Mouse (Mus musculus) liver, postnatal 0 days (tissue): Measurements from ENCODE around the gene Nucb1. TPM values are rescaled to one million over a fixed set of nuclear protein-coding genes. Genes with fewer than 3 reads are reported as not detected.
A peak's percentile ranks its signal among the peaks of the same experiment; 100 is the strongest.

ENCODE experiments used
- ATAC-seq: fragments of 200-750 bp; cut with Nextera tagmentation; 2 replicates; pipeline ENCODE4 v1.8.0; 2017; ENCODE audit warnings: mild to moderate bottlenecking, moderate library complexity
- DNase-seq: peaks from one replicate; pipeline ENCODE4 v3.0.0-alpha.2; 2016
- H3K27ac ChIP-seq: fragments of 300-500 bp; sonication (generic); 2 replicates; pipeline ENCODE4 v1.5.1; 2014; ENCODE audit warnings: antibody characterized with exemption, moderate library complexity, mild to moderate bottlenecking, low read depth
- H3K27me3 ChIP-seq: fragments of 300-500 bp; sonication (generic); 2 replicates; pipeline ENCODE4 v1.6.1; 2014; ENCODE audit warnings: low read length, control low read depth, mixed read lengths; ENCODE audit not compliant: insufficient read depth
- H3K36me3 ChIP-seq: fragments of 300-500 bp; sonication (generic); replicated peaks from 2 replicates; pipeline ENCODE4 v1.6.1; 2014; ENCODE audit warnings: mild to moderate bottlenecking, control low read depth, low read length, moderate library complexity, mixed read lengths; ENCODE audit not compliant: insufficient read depth
- H3K4me1 ChIP-seq: fragments of 300-500 bp; sonication (generic); 2 replicates; pipeline ENCODE4 v1.6.1; 2014; ENCODE audit warnings: antibody characterized with exemption, mild to moderate bottlenecking, control low read depth; ENCODE audit not compliant: insufficient read depth
- H3K4me2 ChIP-seq: fragments of 300-500 bp; sonication (generic); 2 replicates; pipeline ENCODE4 v1.6.1; 2014; ENCODE audit warnings: low read depth, mild to moderate bottlenecking, low read length, moderate library complexity, mixed read lengths
- H3K4me3 ChIP-seq: fragments of 300-500 bp; sonication (generic); 2 replicates; pipeline ENCODE4 v1.5.1; 2014; ENCODE audit warnings: low read depth, low read length
- H3K9ac ChIP-seq: fragments of 300-500 bp; sonication (generic); replicated peaks from 2 replicates; pipeline ENCODE4 v1.6.1; 2014; ENCODE audit warnings: mild to moderate bottlenecking, moderate library complexity
- H3K9me3 ChIP-seq: fragments of 300-500 bp; sonication (generic); 2 replicates; pipeline ENCODE4 v1.6.1; 2016; ENCODE audit warnings: mild to moderate bottlenecking, control low read depth, low read length, mixed read lengths
- CTCF ChIP-seq: sonication (generic); IDR thresholded peaks from 2 replicates; pipeline ENCODE4 v1.5.1; 2016; ENCODE audit warnings: antibody characterized with exemption, low read depth
- EP300 ChIP-seq: IDR thresholded peaks from 2 replicates; pipeline ENCODE4 v1.6.1; 2016; ENCODE audit warnings: antibody characterized with exemption, low read depth, mild to moderate bottlenecking
- WGBS: fragments of 180-500 bp; shearing (Covaris S2); extraction: QIAGEN DNeasy Blood & Tissue Kit; methylation state at CpG from one replicate; pipeline ENCODE4 v1.1.7; 2014; ENCODE audit not compliant: insufficient replicate concordance; 5-methylcytosine and 5-hydroxymethylcytosine counted together
- polyA plus RNA-seq: library from polyadenylated mRNA; unstranded; fragments of >200 nt; fragmentation: Nextera tagmentation; extraction: Ambion mirVana; gene quantifications from 2 replicates; pipeline ENCODE4 v1.2.1, GENCODE M21; 2015

Nucb1 gene
- polyA plus RNA-seq, 1 experiment from 2014 or later: 103 TPM

- Histone ChIP-seq H3K9ac (no peak overlapping the region), H3K27me3 (no peaks in the 10 kb centered on the region), H3K27ac (no peak overlapping the region), H3K4me2 (no peak overlapping the region), H3K36me3 (no peaks in the 10 kb centered on the region), H3K9me3 (no peaks in the 10 kb centered on the region), H3K4me3 (no peak overlapping the region), H3K4me1 (peaks cover 6% of the 10 kb centered on the region)
- TF ChIP-seq CTCF (no peak), EP300 (no peak)
- DNase-seq (no peak), ATAC-seq (no peak)
- WGBS: 72% methylated on average over 8 of the region's 8 CpGs
Observed at GRCm38 (mm10) chr7:45551512-45551883, 41.3 kb upstream of the Nucb1 start.

GRCm38 (mm10) chr7:45550821-45551511 lies 40.8 kb upstream of the Nucb1 start:
- TF ChIP-seq EP300 (no peak), CTCF (no peak)
- Histone ChIP-seq H3K27me3 (no peaks in the 10 kb centered on the region), H3K4me3 (no peak overlapping the region), H3K4me1 (peaks cover 6% of the 10 kb centered on the region), H3K9ac (no peak overlapping the region), H3K36me3 (no peaks in the 10 kb centered on the region), H3K4me2 (no peak overlapping the region), H3K9me3 (no peaks in the 10 kb centered on the region), H3K27ac (no peak overlapping the region)
- 65% methylated on average over 11 of the region's 11 CpGs for WGBS
- no peak for DNase-seq
- no peak for ATAC-seq

GRCm38 (mm10) chr7:45549641-45550436 lies 39.6 kb upstream of the Nucb1 start:
- no peak overlapping the region for H3K4me2 ChIP-seq
- DNase-seq (no peak), ATAC-seq (no peak)
- no peak overlapping the region for H3K4me3 ChIP-seq
- no peak overlapping the region for H3K27ac ChIP-seq
- no peaks in the 10 kb centered on the region for H3K9me3 ChIP-seq
- WGBS: 87% methylated on average over 16 of the region's 16 CpGs
- H3K36me3 ChIP-seq: no peaks in the 10 kb centered on the region
- TF ChIP-seq CTCF: no peak
- TF ChIP-seq EP300: no peak
- H3K9ac ChIP-seq: no peak overlapping the region
- H3K27me3 ChIP-seq: no peaks in the 10 kb centered on the region
- peaks cover 6% of the 10 kb centered on the region for H3K4me1 ChIP-seq

GRCm38 (mm10) chr7:45544525-45544924 lies 34.3 kb upstream of the Nucb1 start:
- ATAC-seq (no peak), DNase-seq (no peak)
- Histone ChIP-seq H3K4me3 (no peak overlapping the region), H3K4me2 (no peak overlapping the region), H3K4me1 (peaks cover 4% of the 10 kb centered on the region; the same call in 1 of the 2 replicates), H3K36me3 (no peaks in the 10 kb centered on the region), H3K9ac (no peak overlapping the region), H3K27me3 (no peaks in the 10 kb centered on the region), H3K27ac (no peak overlapping the region), H3K9me3 (no peaks in the 10 kb centered on the region)
- no peak for TF ChIP-seq EP300
- TF ChIP-seq CTCF: peak; percentile 51
- WGBS: 76% methylated on average over 1 of the region's 1 CpGs

GRCm38 (mm10) chr7:45540213-45540612 lies 30.0 kb upstream of the Nucb1 start:
- no peak overlapping the region for H3K4me2 ChIP-seq
- 67% methylated on average over 2 of the region's 2 CpGs for WGBS
- no peak overlapping the region for H3K27ac ChIP-seq
- peaks cover 15% of the 10 kb centered on the region; the same call in 1 of the 2 replicates for H3K4me1 ChIP-seq
- no peak overlapping the region for H3K4me3 ChIP-seq
- H3K36me3 ChIP-seq: no peaks in the 10 kb centered on the region
- H3K27me3 ChIP-seq: no peaks in the 10 kb centered on the region
- DNase-seq (no peak), ATAC-seq (no peak)
- H3K9me3 ChIP-seq: no peaks in the 10 kb centered on the region
- H3K9ac ChIP-seq: no peak overlapping the region
- no peak for TF ChIP-seq EP300
- no peak for TF ChIP-seq CTCF

- no peak overlapping the region for H3K4me2 ChIP-seq
- no peak overlapping the region for H3K4me3 ChIP-seq
- DNase-seq (no peak), ATAC-seq (no peak)
- no peaks in the 10 kb centered on the region for H3K9me3 ChIP-seq
- H3K27me3 ChIP-seq: no peaks in the 10 kb centered on the region
- no peak for TF ChIP-seq EP300
- TF ChIP-seq CTCF: no peak
- no peaks in the 10 kb centered on the region for H3K36me3 ChIP-seq
- no peak overlapping the region for H3K9ac ChIP-seq
- 80% methylated on average over 3 of the region's 3 CpGs for WGBS
- H3K4me1 ChIP-seq: peaks cover 15% of the 10 kb centered on the region; the same call in 1 of the 2 replicates
- no peak overlapping the region for H3K27ac ChIP-seq
Observed at GRCm38 (mm10) chr7:45539095-45539494, 28.9 kb upstream of the Nucb1 start.
